Mouse (Mus musculus): ENCODE measurements around the gene Fmnl2. TPM values are rescaled to one million over a fixed set of nuclear protein-coding genes. Genes with fewer than 3 reads are reported as not detected.

The Fmnl2 gene
- total RNA-seq, 2 experiments from 2014 or later = 42.9 to 47.5 TPM

DNA sequence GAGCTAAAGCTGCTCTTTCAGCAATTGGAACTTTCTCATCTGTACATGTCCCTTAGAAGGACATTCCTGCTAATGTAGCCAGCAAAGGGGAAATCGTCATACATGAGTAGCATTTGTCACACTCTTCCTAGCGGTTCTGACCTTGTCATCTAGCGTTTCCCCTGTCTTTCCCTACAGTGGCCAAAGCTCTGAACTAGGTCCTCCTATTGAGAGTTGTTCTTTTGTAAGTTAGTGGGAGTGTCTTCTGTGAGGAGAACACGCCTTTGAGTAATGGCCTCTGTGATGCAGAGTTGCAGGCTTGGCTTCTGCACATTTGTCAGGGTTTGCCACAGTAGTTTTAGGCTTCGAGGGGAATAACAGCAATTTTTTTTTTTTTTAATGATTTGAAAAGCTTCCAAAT is 250.9 kb downstream of the Fmnl2 start:
- no peak for DNase-seq

- peak in 1 of 2 experiments; percentile 29 for DNase-seq
Observed at GRCm38 (mm10) chr2:53121797-53122196, 264.1 kb downstream of the Fmnl2 start.

DNA sequence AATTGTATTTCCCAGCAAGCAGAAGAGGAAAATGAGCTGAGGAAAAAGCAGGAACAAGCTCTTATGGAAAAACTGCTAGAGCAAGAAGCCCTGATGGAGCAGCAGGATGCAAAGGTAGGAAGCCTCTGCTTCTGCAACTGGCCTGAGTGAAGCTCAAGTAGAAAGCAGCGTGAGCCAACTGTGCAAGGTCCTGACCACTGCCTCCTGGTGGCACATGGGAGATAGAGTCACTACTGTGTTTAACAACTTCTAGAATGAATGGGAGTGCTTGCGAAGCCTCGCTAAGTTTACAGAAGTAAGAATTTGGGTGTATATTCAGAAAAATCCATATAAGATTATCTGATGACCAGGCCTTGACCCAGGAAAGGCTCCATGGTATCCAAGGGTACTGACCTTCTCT is 268.3 kb downstream of the Fmnl2 start:
- no peak for DNase-seq

DNA sequence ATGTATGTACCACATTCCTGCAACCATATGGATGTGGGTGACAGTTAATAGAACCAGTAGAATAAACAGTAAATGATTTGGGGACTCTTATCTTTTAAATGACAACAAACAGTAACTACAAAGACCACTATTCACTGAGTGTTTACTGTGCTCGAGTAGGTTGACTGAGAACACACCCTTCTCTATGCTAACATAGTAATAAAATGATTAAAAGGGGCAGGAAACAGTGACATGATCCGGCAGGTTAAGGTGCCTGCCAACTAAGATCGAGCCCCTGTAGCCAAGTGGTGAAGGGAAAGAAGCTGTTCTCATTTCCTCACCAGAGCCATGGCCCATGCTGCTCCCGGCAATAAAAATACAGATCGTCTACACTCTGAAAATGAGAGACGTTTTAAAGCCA is 271.4 kb downstream of the Fmnl2 start:
- no peak for DNase-seq

- no peak for DNase-seq
Observed at GRCm38 (mm10) chr2:53131567-53131966, 273.9 kb downstream of the Fmnl2 start.

DNA sequence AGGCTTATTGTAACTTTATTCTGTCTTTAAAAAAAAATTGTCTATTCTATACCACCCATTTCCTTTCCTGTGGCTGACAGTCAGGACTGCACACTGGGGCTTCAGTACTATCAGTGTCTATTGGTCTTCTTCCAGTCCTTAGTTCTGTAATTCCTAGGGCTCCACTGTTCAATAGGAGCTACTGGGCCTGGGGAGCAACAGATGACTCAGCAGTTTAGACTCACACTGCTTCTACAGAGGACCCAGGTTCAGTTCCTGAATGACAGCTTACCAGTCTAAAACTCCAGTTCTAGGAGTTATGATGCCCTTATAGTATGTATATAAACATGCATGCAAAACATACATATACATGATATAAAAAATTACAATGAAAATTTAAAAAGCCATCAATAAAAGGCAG is 289.2 kb downstream of the Fmnl2 start:
- DNase-seq = no peak

DNA sequence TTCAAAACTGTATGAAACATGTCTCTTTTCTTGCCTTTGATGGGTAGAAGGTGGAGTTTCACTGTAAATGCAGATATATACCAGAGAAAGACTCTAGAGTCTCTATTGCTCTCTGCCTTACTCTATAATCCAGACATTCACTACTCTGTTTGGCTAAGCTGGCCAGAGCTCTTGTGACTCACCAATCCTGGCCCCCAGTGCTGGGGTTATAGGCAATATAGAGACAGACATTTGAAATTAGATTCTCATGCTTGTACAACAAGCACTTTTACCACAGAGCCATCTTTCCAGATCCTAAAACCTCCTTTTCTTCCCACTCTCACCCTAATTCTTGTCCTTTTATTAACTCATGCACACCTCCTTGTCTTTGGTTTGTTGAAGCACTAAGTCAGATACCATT is 316.3 kb downstream of the Fmnl2 start:
- DNase-seq = no peak

DNA sequence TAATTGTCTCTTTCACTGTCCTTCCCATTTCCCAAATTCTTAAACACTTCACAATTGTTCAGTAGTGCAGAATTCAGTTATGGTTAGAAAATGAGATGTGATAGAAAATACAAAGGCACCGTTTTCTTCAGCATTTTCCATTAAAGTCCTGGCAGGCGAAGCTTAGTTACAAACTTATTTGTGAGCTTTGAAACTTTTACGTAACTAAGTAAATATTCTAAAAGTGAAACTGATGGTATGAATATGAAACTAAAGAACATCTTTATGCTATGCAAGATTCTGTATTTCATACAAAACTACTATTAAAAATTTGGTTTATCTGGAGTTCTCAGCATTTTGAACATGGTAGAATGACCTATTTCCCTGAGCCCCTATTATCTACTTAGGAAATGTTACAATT is 321.3 kb downstream of the Fmnl2 start:
- DNase-seq = no peak

DNA sequence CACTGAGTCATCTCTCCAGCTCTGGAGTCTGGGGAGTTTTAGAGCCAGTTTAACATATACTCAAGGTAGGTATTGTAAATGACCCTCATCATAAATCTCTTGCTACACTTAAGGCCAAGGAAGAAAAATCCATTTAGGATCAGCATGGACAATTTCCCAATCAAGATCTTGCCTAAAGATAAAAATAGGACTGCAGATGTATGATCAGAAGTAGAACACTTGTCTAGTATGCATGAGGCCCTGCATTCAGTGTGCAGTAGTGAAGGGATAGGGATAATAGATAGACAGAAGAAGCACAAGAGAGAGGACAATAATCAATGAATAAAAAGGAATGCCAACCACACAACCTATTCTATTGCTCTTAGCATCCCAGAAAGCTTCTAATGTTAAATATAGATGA is 322.2 kb downstream of the Fmnl2 start:
- no peak for DNase-seq

Other genes starting within 250 kb of the Fmnl2 start
- gene Cacnb4, start 181.0 kb upstream of the Fmnl2 start, total RNA-seq (2021) = 10 to 100 TPM; 73.8 to 74.8 TPM
- gene Stam2, start 115.6 kb upstream of the Fmnl2 start, total RNA-seq (2021) = 10 to 100 TPM; 23.9 to 27.1 TPM

Measured in layer of hippocampus, postnatal 36 days (tissue).